Mouse (Mus musculus): ENCODE measurements around the gene Wdfy3. TPM values are rescaled to one million over a fixed set of nuclear protein-coding genes. Genes with fewer than 3 reads are reported as not detected.
"Not testable (repeated sequence)": the region's sequence is repeated elsewhere in the genome, so short reads cannot be mapped to it uniquely, and the experiment has no call there.

Wdfy3 gene
- total RNA-seq, 2 experiments from 2014 or later = 125 to 129 TPM

DNA sequence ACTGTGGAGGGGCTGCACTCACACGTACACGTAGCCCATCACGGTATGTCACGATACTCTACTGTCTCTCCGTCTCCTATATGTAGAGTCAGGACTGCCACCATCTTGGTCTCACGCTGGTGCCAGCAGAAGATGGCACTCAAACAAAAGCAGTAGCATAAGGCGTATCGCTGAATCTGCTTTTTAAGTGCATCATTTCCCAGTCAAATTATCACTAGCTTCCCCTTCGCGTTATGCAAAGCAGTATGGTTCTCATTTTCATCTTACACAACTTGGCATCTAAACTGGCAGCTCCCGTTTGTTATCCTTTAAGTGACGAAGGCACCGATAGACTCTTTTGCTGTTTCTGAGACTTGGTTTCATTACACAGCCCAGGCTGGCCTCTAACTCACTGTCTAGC lies 110.4 kb downstream of the Wdfy3 start:
- intact Hi-C loops (cut with DNase I) = no loop called here
- DNase-seq (ENCODE audit: low spot score in 2 of 2) = peak in 1 of 2 experiments; percentile 65

DNA sequence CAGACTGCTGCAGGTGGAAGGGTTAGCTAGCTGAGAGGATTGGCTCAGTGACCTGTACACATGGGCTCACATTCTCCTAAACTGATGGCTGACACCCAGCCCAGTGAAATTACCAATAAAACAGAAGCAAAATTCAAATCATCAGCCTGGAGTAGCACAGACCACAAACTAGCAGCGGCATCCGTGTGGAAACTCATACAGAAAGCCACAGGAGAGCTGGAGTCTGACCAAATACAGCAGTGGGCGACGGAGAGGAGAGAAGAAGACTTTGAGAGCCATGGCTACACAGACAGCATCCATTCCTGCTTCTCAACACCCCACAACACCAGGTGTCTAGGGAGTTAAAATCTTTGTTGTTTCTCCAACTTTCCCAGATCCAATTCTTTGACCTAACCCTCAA lies 110.8 kb downstream of the Wdfy3 start:
- intact Hi-C loops (cut with DNase I) = no loop called here
- no peak for DNase-seq (ENCODE audit: low spot score in 2 of 2)

DNA sequence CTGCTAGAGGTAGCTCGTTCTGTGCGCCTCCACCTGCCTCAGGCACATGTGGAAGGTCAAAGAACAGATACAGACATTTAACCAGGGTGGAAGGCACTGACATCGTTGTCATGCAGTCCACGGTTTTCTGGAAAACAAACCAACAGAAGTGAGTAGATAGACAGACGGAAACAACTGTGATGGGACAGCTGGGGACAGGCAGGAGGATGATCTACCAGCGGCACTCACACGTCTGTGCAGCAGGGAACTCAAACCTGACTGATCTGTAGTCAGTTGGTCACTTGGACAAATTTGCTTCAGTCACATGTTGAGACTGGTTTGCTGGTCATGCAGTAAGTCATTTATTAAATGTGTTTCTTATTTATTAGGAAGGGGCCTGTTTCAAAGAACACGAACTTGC lies 112.3 kb downstream of the Wdfy3 start:
- intact Hi-C loops (cut with DNase I) = no loop called here
- DNase-seq (ENCODE audit: low spot score in 2 of 2) = no peak

DNA sequence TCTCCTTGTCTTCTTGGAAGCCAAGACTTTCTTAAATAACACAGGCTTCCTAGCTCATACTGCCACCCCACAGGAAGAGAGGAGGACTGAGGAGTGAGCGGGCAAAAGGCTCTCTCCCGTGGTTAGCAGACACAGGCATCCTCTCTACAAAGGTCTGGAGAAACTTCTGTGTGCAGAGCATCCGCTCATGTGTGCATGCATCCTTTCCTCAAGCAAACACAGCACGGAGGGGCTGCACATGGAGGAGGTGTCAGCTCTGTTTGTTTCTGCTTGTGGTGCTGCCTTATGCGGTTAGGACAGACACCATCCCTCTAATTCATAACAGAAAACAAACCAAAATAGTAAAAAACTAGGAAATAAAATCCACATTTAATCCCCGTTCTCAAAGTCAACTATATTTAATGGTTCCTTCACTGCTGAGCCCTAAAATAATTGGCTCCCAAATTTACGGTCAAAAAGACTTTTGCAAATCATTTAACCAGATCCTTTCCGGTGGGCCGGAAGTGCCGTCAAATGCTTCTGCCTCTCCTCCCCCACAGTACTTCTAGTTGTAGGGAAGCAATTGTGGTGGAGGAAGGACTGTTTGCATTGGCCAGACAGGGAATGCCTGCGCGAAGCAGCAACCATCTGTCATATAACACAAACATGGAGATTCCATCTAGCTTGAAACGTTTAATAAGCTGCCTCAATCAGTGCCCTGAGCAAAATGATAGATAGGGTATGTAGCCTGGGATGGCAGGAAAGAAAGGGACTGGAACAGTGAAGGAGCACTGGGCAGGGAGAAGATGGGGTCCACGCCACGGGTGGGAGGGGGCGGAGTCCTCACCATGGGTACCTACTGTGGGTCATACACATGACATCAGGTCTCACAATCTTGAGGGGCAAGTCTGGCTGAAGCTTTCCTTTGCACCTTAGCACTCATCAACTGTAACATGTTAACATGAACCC lies 115.1 kb downstream of the Wdfy3 start:
- DNase-seq (ENCODE audit: low spot score in 2 of 2) = peak in 1 of 2 experiments; percentile 17
- intact Hi-C loops (cut with DNase I) = no loop called here

DNA sequence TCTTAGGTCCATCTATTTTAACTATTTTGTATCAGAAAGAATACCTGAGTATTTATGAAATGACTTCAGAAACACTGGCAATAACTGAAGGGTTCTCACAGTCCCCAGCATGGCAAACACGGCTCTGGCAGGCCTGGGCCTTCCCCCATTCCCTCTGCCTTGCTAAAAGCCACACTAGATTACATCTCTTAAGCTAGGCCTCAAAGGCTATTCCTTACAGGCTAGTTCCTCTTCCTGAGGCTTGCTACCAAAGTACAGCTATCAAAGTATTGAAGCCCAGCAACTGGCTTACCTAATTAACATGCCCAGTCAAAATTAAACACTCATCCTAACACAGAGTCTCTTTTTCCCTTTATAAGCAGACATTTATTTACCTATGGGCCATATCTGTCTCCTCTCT lies 117.8 kb downstream of the Wdfy3 start:
- intact Hi-C loops (cut with DNase I) = no loop called here

DNA sequence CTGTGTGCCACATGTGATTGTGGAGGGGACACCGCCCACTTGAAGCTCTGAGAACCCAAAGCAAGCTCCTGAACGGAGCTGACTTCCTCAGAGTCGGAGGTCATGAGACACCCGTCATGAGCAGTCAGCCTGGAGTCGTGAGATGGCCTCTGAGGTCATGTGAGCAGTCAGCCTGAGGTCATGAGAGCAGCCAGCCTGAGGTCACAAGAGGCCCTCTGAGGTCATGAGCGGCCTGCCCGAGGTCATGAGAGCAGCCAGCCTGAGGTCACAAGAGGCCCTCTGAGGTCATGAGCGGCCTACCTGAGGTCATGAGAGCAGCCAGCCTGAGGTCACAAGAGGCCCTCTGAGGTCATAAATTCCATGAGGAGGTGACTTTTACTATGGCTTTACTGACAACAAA lies 120.4 kb downstream of the Wdfy3 start:
- intact Hi-C loops (cut with DNase I) = no loop called here
- no peak for DNase-seq (ENCODE audit: low spot score in 2 of 2)

More for the DNA sequence above, 117.8 kb downstream of the Wdfy3 start:
- DNase-seq (ENCODE audit: low spot score in 2 of 2) = no peak

DNA sequence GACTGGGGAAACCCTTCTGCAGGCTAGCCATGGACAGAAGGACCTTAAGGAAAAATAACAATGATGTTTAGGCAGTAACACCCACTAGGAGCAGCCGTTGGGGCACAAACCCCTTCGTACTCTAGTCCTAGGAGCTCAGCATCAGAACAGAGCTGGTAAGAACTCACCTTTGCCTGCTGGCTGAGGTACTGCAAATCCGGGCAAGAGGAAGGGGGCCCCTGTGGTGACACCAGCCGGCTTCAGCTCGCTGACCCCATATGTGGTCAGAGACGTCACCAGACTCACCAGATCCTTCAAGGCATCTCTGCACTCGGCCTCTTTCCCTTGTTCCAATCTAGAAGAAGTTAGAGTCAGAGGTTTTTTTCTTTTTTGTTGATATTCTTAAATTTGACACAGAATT lies 121.1 kb downstream of the Wdfy3 start:
- intact Hi-C loops (cut with DNase I) = no loop called here
- DNase-seq (ENCODE audit: low spot score in 2 of 2) = no peak

DNA sequence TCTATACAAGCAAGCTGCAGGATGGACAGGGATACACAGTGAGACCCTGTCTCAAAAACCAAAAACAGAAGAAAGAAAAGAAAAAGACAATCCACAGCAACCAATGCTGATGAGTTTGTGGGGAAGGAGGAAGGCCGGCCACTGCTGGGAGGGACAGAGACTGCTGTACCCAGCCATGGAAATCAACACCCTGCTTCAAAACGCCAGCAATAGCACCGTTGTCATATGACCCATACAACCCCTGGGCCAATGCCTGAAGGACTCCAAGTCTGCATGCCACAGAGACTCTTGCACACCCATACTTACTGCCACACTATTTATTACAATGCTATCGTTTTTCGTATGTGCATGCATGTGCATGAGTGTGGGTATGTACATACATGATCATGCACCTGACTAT lies 124.0 kb downstream of the Wdfy3 start:
- DNase-seq (ENCODE audit: low spot score in 2 of 2) = no peak
- intact Hi-C loops (cut with DNase I) = no loop called here

DNA sequence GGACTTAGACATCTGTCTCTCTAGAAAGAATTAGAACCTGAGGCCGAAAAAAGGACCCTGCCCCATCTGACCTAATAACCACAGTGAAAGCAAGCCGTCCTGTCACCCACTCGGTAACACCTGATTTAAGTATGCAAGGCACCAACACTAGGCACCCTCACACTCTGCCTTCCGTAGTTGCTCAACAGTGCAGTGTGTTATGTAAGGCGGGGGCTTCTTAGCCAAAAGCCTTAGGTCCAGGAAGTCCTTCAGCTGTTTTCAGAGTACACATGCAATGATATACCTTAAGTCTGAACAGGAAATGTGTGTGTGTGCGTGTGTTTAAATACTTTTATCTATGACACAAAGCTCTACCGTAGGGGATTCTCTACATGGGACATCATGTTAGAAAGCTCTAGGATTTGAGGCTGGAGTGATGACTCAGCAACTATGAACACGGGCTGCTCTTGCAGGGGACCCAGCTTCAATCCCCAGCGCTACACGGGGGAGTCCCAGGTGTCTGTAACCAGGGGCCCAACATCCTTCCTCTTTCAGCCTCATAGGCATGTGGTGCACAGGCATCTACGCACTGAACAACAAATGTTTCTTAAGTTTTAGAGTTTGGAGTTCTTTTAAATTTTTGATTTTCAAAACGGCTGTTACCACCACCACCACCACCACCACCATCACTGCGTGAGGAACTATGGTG lies 131.7 kb downstream of the Wdfy3 start:
- intact Hi-C loops (cut with DNase I) = no loop called here
- DNase-seq (ENCODE audit: low spot score in 2 of 2) = no peak

DNA sequence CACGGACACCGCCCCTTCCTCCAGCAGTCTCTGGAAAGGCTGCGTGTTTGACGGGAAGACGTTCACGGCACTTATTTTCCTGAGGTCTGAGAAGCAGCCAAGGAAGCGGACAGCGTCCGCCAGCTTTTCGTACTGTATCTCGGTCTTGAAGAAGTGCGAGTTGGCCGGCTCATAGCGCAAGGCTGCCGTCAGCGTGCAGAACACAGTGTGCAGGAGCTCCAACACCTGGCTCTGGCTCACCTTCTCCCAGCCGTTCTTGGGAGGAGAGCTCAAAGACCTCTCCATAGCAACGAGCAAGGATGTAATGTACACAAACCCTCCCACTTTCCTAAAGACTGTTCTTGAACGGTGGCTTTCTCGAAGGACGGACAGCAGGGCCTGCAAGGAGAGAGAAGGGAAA lies 132.4 kb downstream of the Wdfy3 start:
- DNase-seq (ENCODE audit: low spot score in 2 of 2) = peak in 1 of 2 experiments; percentile 21
- intact Hi-C loops (cut with DNase I) = no loop called here

DNA sequence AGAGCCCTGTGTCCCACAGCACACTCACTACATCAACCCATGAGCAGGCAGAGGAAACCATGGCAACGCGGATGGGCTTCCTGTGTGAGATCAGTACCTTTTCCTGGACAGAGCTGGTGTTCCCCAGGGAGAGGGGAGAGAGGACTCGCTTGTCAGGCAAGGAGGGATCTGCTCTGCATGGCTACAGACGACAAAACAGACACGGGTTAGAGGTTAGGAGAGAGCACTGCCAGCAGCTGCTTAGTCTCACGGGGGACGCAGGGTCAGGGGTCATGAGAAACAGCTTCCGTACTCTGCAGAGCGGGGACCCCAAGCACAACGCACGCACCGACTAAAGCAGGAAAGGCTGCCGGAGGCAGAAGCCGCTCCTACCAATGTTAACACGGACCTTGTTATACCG lies 133.8 kb downstream of the Wdfy3 start:
- intact Hi-C loops (cut with DNase I) = no loop called here

DNA sequence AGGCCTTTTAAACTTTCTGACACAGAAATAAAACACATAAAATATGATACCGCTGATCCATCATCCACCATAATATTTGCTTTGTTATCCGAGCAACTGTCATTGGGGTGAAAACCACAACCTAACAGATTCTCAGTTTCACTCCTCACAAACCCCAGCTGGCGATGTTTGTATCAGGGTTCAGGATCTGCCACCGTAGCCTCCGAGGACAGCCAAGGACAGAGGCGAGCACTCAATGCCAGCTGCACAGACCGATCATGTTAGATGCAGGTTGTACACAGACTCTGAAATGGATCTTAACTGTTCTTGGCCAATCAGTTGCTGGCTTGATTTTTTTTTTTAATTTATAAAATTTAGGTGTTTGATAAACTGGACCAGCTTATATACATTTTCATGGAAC lies 135.1 kb downstream of the Wdfy3 start:
- intact Hi-C loops (cut with DNase I) = no loop called here
- no peak for DNase-seq (ENCODE audit: low spot score in 2 of 2)

More for the DNA sequence above, 133.8 kb downstream of the Wdfy3 start:
- DNase-seq (ENCODE audit: low spot score in 2 of 2) = peak in 1 of 2 experiments; percentile 23

DNA sequence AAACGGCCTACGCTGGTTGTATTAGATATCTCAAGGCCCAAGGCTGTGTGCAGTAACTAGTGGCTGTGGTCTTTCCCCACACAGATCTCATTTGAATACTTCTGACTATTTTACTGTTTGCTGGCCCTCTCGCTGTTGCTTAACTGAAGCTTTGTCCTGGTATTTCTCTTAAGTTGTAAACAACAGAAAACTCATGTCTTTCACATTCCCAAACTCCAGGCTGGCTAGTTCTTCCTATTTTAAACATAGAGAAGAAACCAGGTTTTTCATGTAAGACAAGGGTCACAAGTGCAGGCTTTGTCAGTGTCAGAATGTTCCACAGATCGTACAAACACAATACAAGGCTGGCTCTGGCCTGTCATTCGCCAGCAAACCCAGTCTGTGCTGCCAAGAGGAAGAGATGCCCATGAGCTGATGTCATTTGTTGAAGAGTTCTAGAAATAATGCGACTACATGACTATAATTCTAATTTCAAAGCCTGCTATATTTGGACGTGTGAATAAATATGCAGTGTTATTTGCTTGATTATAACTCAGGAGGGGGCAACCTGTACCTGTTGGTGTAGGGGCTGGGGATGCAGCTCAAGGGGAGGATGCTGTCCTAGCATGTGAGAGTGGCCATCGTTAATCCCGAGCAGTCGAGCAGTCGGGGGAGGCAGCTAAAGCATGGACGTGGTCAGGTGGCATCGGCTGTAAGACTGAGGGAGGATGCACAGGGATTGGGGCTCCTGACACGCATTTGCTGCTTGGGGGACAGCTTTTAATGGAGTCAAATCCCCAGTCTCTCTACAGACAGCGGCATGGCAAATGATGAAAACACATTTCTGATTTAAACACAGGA lies 136.5 kb downstream of the Wdfy3 start:
- peak in 1 of 2 experiments; percentile 53 for DNase-seq (ENCODE audit: low spot score in 2 of 2)
- intact Hi-C loops (cut with DNase I) = loop anchor here (2.0 kb wide), 1 partner anchor 136 kb away; the partner anchor contains the start of gene Wdfy3

DNA sequence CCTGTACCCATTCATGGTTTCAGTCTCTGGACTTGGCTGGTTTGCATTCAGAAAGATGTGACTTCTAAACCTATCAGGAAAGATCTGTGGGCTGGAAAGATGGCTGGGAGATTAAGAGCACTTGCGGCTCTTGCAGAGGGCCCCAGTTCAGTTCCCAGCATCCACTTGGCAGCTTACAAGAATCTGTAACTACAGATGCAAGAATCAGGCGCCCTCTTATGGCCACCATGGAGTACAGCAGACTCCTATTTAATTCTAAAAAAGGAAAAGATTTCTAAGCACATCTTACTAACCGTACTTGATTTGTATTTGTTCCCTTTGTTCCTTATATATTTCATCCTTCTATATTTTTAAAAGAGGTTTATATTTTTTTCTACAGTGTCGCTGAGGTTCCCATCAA lies 137.7 kb downstream of the Wdfy3 start:
- no peak for DNase-seq (ENCODE audit: low spot score in 2 of 2)
- intact Hi-C loops (cut with DNase I) = loop anchor here (2.0 kb wide), 1 partner anchor 137 kb away; the partner anchor contains the start of gene Wdfy3

DNA sequence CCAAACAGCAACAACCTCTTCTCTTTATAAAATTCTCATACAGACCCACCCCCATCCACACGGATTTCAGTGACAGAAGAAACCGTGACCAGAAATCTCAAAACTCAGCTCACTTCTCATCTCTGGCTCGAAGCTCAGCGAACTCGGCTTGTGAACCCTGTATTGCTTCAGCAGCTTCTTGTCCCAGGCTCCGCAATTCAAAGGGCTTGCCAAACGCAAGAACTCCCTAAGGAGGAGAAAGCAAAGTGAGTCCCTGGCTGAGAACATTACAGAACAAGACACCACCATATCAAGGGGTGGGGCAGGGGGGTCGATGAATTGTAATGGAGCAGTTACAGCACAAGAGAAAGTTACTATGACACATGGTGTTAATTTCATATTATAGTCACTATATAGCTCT lies 143.4 kb downstream of the Wdfy3 start:
- no peak for DNase-seq (ENCODE audit: low spot score in 2 of 2)
- intact Hi-C loops (cut with DNase I) = no loop called here

DNA sequence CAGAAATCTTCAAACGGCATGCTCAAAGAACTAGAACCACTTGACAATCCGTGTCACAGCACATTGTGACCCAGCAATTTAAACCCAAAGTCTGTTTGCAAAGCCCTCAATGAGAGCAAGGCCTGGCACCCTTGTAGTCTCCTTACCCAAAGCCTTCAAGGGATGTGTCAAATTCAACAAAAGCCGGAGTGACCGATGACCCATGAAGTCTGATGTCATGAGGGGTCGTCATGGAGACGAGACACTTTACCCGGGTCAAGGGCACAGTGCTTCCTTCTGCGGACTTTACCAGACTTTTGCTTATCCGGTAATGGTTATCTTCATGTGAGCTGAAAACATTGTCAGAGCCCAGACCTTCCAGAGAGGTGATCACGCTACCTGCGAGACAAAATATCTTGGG lies 146.0 kb downstream of the Wdfy3 start:
- no peak for DNase-seq (ENCODE audit: low spot score in 2 of 2)
- intact Hi-C loops (cut with DNase I) = no loop called here

DNA sequence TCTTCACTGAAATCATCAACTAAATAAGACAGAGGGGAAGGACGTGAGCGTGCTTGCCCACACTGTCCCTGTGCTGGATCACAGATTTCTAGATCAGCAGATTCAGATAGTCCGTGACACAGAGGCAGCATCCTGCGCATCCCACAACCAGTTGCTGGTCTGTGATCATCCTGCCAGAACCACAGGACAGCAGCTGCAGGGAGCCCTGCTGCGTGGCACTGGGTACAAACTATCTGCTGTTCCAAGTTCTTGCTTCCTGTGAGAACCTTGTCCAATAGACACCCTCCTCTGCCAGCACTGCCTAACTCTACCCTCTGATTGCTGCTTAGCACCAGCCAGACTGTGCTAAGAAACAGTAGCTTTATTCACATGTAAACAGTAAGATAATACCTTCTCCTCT lies 150.2 kb downstream of the Wdfy3 start:
- DNase-seq (ENCODE audit: low spot score in 2 of 2) = no peak

DNA sequence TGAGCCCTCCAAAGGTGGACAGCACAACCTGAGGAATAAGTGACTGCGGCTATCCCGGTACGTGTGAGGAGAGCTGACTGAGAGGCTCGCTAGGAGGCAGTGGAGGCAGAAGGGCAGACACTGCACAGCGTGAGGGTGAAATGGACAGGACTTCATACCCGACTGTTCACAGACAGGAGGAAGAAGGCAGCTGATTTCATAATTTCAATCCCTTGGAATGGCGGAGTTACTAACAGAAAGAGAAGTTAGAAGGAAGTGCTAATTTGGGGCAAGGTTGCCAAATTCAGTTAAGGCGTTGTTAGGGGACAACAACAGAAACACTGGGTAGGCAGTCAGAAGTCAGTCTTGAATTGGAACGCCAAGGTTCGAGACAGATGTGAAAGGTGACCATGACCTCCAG lies 160.3 kb downstream of the Wdfy3 start:
- no peak for DNase-seq (ENCODE audit: low spot score in 2 of 2)
- intact Hi-C loops (cut with DNase I) = no loop called here

More for the DNA sequence above, 150.2 kb downstream of the Wdfy3 start:
- intact Hi-C loops (cut with DNase I) = no loop called here

DNA sequence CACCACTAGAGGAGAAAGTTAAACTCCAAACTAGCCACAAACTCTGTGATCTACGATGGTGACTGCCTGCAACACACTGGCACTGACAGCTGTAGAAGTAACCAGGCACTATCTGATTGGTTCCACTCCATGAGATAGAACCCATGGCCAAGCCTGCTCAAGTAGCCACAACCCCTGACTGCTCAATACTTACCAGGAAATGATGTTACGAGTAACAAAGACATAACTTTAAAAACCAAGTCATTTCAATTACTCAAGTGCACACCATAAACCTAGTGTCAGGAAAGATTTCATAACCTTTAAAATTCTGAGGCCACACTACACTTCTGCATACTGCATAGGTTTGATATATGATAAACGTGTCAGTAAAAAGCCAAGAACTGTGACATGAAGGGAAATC lies 164.1 kb downstream of the Wdfy3 start:
- intact Hi-C loops (cut with DNase I) = no loop called here

DNA sequence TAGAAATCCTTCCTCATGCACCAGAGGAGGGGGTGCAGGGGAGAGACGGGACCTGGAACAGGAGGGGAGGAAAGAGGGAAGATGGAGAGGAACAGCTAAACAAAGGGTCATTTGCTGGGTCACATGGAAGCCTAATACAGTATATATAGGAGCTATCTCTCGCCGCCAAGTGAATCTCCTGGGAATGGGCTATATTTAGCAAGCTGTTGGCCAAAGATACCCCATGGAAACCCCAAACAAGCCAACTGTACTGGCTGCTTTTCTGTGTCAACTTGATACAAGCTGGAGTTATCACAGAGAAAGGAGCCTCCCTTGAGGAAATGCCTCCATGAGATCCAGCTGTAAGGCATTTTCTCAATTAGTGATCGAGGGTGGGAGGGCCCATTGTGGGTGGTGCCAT lies 164.9 kb downstream of the Wdfy3 start:
- DNase-seq (ENCODE audit: low spot score in 2 of 2); intact Hi-C loops (cut with DNase I): not testable (repeated sequence)

More for the DNA sequence above, 164.1 kb downstream of the Wdfy3 start:
- no peak for DNase-seq (ENCODE audit: low spot score in 2 of 2)
